Mouse (Mus musculus) MEL (cell line): Measurements from ENCODE around the gene Trmt10c. TPM values are rescaled to one million over a fixed set of nuclear protein-coding genes. Genes with fewer than 3 reads are reported as not detected.

Experiments
- DNase-seq: peaks from one replicate; pipeline ENCODE4 v3.0.0; 2011; ENCODE audit warnings: low read depth, low spot score
- H3K27ac ChIP-seq: 2 replicates; pipeline ENCODE4 v1.5.1; 2012; ENCODE audit warnings: low read depth, mild to moderate bottlenecking, control low read depth, low read length, moderate library complexity; ENCODE audit not compliant: control insufficient read depth
- H3K27me3 ChIP-seq, 2 experiments: fragments of 150-350 bp in 1 of 2; sonication (generic) in 1 of 2; 2 replicates each; pipeline ENCODE4 v1.6.1; 2012; ENCODE audit warnings: low read length in 2 of 2, mild to moderate bottlenecking in 2 of 2, improper control_type of control experiment in 1 of 2, moderate library complexity in 1 of 2; ENCODE audit not compliant: insufficient read depth in 2 of 2, control insufficient read depth in 1 of 2
- H3K36me3 ChIP-seq, 2 experiments: 2 replicates each; pipeline ENCODE4 v1.6.1; 2012 to 2014; ENCODE audit warnings: low read length in 2 of 2, improper control_type of control experiment in 1 of 2, inconsistent platforms in 1 of 2, mild to moderate bottlenecking in 1 of 2; ENCODE audit not compliant: insufficient read depth in 2 of 2, control insufficient read depth in 1 of 2
- H3K4me1 ChIP-seq, 2 experiments: fragments of 150-350 bp in 1 of 2; sonication (generic) in 1 of 2; 2 replicates each; pipeline ENCODE4 v1.6.1; 2012; ENCODE audit warnings: low read length in 2 of 2, improper control_type of control experiment in 1 of 2, mild to moderate bottlenecking in 1 of 2; ENCODE audit not compliant: insufficient read depth in 2 of 2, control insufficient read depth in 1 of 2
- H3K4me3 ChIP-seq, 2 experiments: fragments of 150-350 bp in 1 of 2; sonication (generic) in 1 of 2; 2 replicates each; pipeline ENCODE4 v1.5.1; 2012; ENCODE audit warnings: low read depth in 2 of 2, low read length in 2 of 2, mild to moderate bottlenecking in 2 of 2, moderate library complexity in 2 of 2, control low read depth in 1 of 2, improper control_type of control experiment in 1 of 2; ENCODE audit not compliant: control insufficient read depth in 1 of 2, insufficient read depth in 1 of 2
- H3K79me2 ChIP-seq: 2 replicates; pipeline ENCODE4 v1.6.1; 2012; ENCODE audit warnings: mild to moderate bottlenecking, low read length, moderate library complexity; ENCODE audit not compliant: control insufficient read depth, poor library complexity, insufficient read depth
- H3K9ac ChIP-seq: 2 replicates; pipeline ENCODE4 v1.6.1; 2012; ENCODE audit warnings: low read depth, mild to moderate bottlenecking, control low read depth, low read length, moderate library complexity; ENCODE audit not compliant: control insufficient read depth, poor library complexity, severe bottlenecking
- H3K9me3 ChIP-seq: fragments of 150-350 bp; sonication (generic); replicated peaks from 2 replicates; pipeline ENCODE4 v1.6.1; 2012; ENCODE audit warnings: mild to moderate bottlenecking, low read length, improper control_type of control experiment, moderate library complexity; ENCODE audit not compliant: insufficient read depth
- BHLHE40 ChIP-seq: IDR thresholded peaks from 2 replicates; pipeline ENCODE4 v1.6.1; 2012; ENCODE audit warnings: low read depth, mild to moderate bottlenecking, inconsistent platforms, low read length, improper control_type of control experiment, borderline replicate concordance
- CHD1 ChIP-seq: IDR thresholded peaks from 2 replicates; pipeline ENCODE4 v1.6.1; 2012; ENCODE audit warnings: low read depth, mild to moderate bottlenecking, inconsistent platforms, low read length, improper control_type of control experiment
- CHD2 ChIP-seq: IDR thresholded peaks from 2 replicates; pipeline ENCODE4 v1.6.1; 2011; ENCODE audit warnings: low read length, improper control_type of control experiment
- CTCF ChIP-seq, 3 experiments: IDR thresholded peaks in 2 of 3; conservative IDR thresholded peaks in 1 of 3; 2 replicates each; pipeline ENCODE4 v1.5.1; 2011 to 2012; ENCODE audit warnings: low read length in 3 of 3, low read depth in 2 of 3, mild to moderate bottlenecking in 2 of 3, improper control_type of control experiment in 1 of 3, inconsistent platforms in 1 of 3, mixed read lengths in 1 of 3, moderate library complexity in 1 of 3; ENCODE audit not compliant: control insufficient read depth in 1 of 3, insufficient read depth in 1 of 3, poor library complexity in 1 of 3, severe bottlenecking in 1 of 3
- E2F4 ChIP-seq: IDR thresholded peaks from 2 replicates; pipeline ENCODE4 v1.6.1; 2011; ENCODE audit warnings: low read depth, low read length, improper control_type of control experiment, borderline replicate concordance
- ELF1 ChIP-seq: IDR thresholded peaks from 2 replicates; pipeline ENCODE4 v1.6.1; 2014; ENCODE audit warnings: low read depth, mild to moderate bottlenecking, inconsistent platforms, low read length, improper control_type of control experiment, moderate library complexity
- EP300 ChIP-seq, 2 experiments: IDR thresholded peaks; 2 replicates each; pipeline ENCODE4 v1.6.1; 2011; ENCODE audit warnings: improper control_type of control experiment in 2 of 2, low read length in 2 of 2, low read depth in 1 of 2, mild to moderate bottlenecking in 1 of 2
- ETS1 ChIP-seq: IDR thresholded peaks from 2 replicates; pipeline ENCODE4 v1.6.1; 2012; ENCODE audit warnings: low read depth, mild to moderate bottlenecking, inconsistent platforms, low read length, improper control_type of control experiment, moderate library complexity
- GABPA ChIP-seq: IDR thresholded peaks from 2 replicates; pipeline ENCODE4 v1.6.1; 2012; ENCODE audit warnings: low read depth, mild to moderate bottlenecking, inconsistent platforms, low read length, improper control_type of control experiment, moderate library complexity
- GATA1 ChIP-seq: IDR thresholded peaks from 2 replicates; pipeline ENCODE4 v1.6.1; 2011; ENCODE audit warnings: low read depth, low read length, improper control_type of control experiment
- JUND ChIP-seq: IDR thresholded peaks from 2 replicates; pipeline ENCODE4 v1.6.1; 2011; ENCODE audit warnings: low read depth, mild to moderate bottlenecking, improper control_type of control experiment, low read length
- KAT2A ChIP-seq: conservative IDR thresholded peaks from 2 replicates; pipeline ENCODE4 v1.6.1; 2012; ENCODE audit warnings: low read depth, low read length, improper control_type of control experiment, inconsistent platforms
- MAFK ChIP-seq: IDR thresholded peaks from 2 replicates; pipeline ENCODE4 v1.6.1; 2011; ENCODE audit warnings: low read depth, mild to moderate bottlenecking, low read length, improper control_type of control experiment, borderline replicate concordance
- MAX ChIP-seq: IDR thresholded peaks from 2 replicates; pipeline ENCODE4 v1.6.1; 2011; ENCODE audit warnings: low read length, improper control_type of control experiment
- MAZ ChIP-seq: IDR thresholded peaks from 2 replicates; pipeline ENCODE4 v1.6.1; 2012; ENCODE audit warnings: low read depth, mild to moderate bottlenecking, inconsistent platforms, low read length, improper control_type of control experiment
- MEF2A ChIP-seq: IDR thresholded peaks from 2 replicates; pipeline ENCODE4 v1.6.1; 2014; ENCODE audit warnings: low read depth, mild to moderate bottlenecking, inconsistent platforms, low read length, improper control_type of control experiment; ENCODE audit not compliant: poor library complexity, insufficient replicate concordance, severe bottlenecking; ENCODE audit errors: extremely low read depth
- MYB ChIP-seq: IDR thresholded peaks from 2 replicates; pipeline ENCODE4 v1.6.1; 2011; ENCODE audit warnings: mild to moderate bottlenecking, low read depth, low read length, improper control_type of control experiment
- MYC ChIP-seq: IDR thresholded peaks from 2 replicates; pipeline ENCODE4 v1.6.1; 2011; ENCODE audit warnings: low read depth, mild to moderate bottlenecking, low read length, improper control_type of control experiment, moderate library complexity
- POLR2A ChIP-seq, 2 experiments: IDR thresholded peaks; 2 replicates each; pipeline ENCODE4 v1.6.1; 2011 to 2012; ENCODE audit warnings: low read length in 2 of 2, mild to moderate bottlenecking in 2 of 2, control low read depth in 1 of 2, improper control_type of control experiment in 1 of 2, low read depth in 1 of 2, moderate library complexity in 1 of 2; ENCODE audit not compliant: control insufficient read depth in 1 of 2, insufficient read depth in 1 of 2, poor library complexity in 1 of 2
- POLR2AphosphoS2 ChIP-seq: IDR thresholded peaks from 2 replicates; pipeline ENCODE4 v1.6.1; 2011; ENCODE audit warnings: low read length, improper control_type of control experiment
- RAD21 ChIP-seq: IDR thresholded peaks from 2 replicates; pipeline ENCODE4 v1.6.1; 2011; ENCODE audit warnings: mild to moderate bottlenecking, low read depth, low read length, improper control_type of control experiment
- RCOR1 ChIP-seq: IDR thresholded peaks from 2 replicates; pipeline ENCODE4 v1.6.1; 2012; ENCODE audit warnings: low read depth, mild to moderate bottlenecking, inconsistent platforms, low read length, improper control_type of control experiment
- SIN3A ChIP-seq: IDR thresholded peaks from 2 replicates; pipeline ENCODE4 v1.6.1; 2012; ENCODE audit warnings: low read length, improper control_type of control experiment, inconsistent platforms
- TAL1 ChIP-seq: IDR thresholded peaks from 2 replicates; pipeline ENCODE4 v1.6.1; 2012; ENCODE audit warnings: mild to moderate bottlenecking, inconsistent platforms, low read length, moderate library complexity, mixed read lengths
- UBTF ChIP-seq: IDR thresholded peaks from 2 replicates; pipeline ENCODE4 v1.6.1; 2012; ENCODE audit warnings: low read depth, mild to moderate bottlenecking, inconsistent platforms, low read length, improper control_type of control experiment, moderate library complexity, borderline replicate concordance; ENCODE audit not compliant: insufficient read depth
- USF1 ChIP-seq: IDR thresholded peaks from 2 replicates; pipeline ENCODE4 v1.6.1; 2014; ENCODE audit warnings: low read depth, mild to moderate bottlenecking, inconsistent platforms, low read length, improper control_type of control experiment, moderate library complexity
- USF2 ChIP-seq, 2 experiments: IDR thresholded peaks; 2 replicates each; pipeline ENCODE4 v1.6.1; 2011 to 2012; ENCODE audit warnings: improper control_type of control experiment in 2 of 2, low read length in 2 of 2, borderline replicate concordance in 1 of 2, inconsistent platforms in 1 of 2, low read depth in 1 of 2, mild to moderate bottlenecking in 1 of 2; ENCODE audit not compliant: insufficient read depth in 1 of 2
- ZNF384 ChIP-seq: IDR thresholded peaks from 2 replicates; pipeline ENCODE4 v1.6.1; 2012; ENCODE audit warnings: low read depth, mild to moderate bottlenecking, inconsistent platforms, low read length, improper control_type of control experiment
- polyA plus RNA-seq, 2 experiments: library from polyadenylated mRNA; stranded (reverse) in 1 of 2; unstranded in 1 of 2; fragments of >175 nt in 1 of 2; fragments of >200 nt in 1 of 2; gene quantifications; 2 replicates each; pipeline versions ENCODE4 v1.2.1 to v1.2.4; 2012; ENCODE audit warnings: low replicate concordance in 2 of 2, low read depth in 1 of 2; ENCODE audit not compliant: insufficient read length in 2 of 2, insufficient read depth in 1 of 2, missing spikeins in 1 of 2
- total RNA-seq: library from RNA; depleted of rRNA; stranded (reverse); fragments of 300-350 nt; gene quantifications from 2 replicates; pipeline ENCODE4 v1.2.3, GENCODE M21; 2012

Gene Trmt10c
- total and polyA plus RNA-seq, 3 experiments, result 16.5 to 48.5 (median 32.3) TPM

- peaks cover 14 to 28% of the 10 kb centered on the region in 2 experiments for H3K36me3 ChIP-seq
- no peak for TF ChIP-seq BHLHE40
- no peak for TF ChIP-seq EP300 (IDR thresholded peaks at IDR 0.05; ENCODE audit: low read depth in 1 of 2, low read length in 2 of 2)
- no peak for TF ChIP-seq MAFK
- no peak for TF ChIP-seq ELF1
- no peak for TF ChIP-seq MAX
- TF ChIP-seq POLR2AphosphoS2, result no peak
- TF ChIP-seq CHD2, result no peak
- no peak for TF ChIP-seq GABPA
- no peak for TF ChIP-seq TAL1
- no peak for TF ChIP-seq GATA1
- no peak for TF ChIP-seq MYB
- no peak for TF ChIP-seq JUND
- TF ChIP-seq RAD21, result no peak
- no peak for TF ChIP-seq MEF2A
- no peak for TF ChIP-seq MYC
- TF ChIP-seq CHD1, result no peak
- TF ChIP-seq UBTF, result no peak
- no peak for TF ChIP-seq SIN3A
- no peak for TF ChIP-seq CTCF (IDR thresholded peaks at IDR 0.05 in 2 of 3, conservative IDR thresholded peaks at IDR 0.05 in 1 of 3; ENCODE audit: control insufficient read depth in 1 of 3, insufficient read depth in 1 of 3, low read depth in 2 of 3, low read length in 3 of 3, poor library complexity in 1 of 3, severe bottlenecking in 1 of 3)
- TF ChIP-seq, all 39 proteins: peak for 0
- peak overlapping the region; percentile 93 to 95 for H3K4me3 ChIP-seq
- no peak overlapping the region for H3K27ac ChIP-seq
- peaks cover 0 to 6% of the 10 kb centered on the region in 2 experiments; a peak in 1 of 4 replicates for H3K4me1 ChIP-seq
- no peaks in the 10 kb centered on the region for H3K27me3 ChIP-seq
- no peaks in the 10 kb centered on the region for H3K9me3 ChIP-seq
- H3K9ac ChIP-seq, result peak overlapping the region; percentile 96
- peaks cover 32% of the 10 kb centered on the region for H3K79me2 ChIP-seq
- DNase-seq, result peak; percentile 59
Measured at GRCm38 (mm10) chr16:56036501-56036900, 1.1 kb downstream of the Trmt10c start.

- H3K9me3 ChIP-seq, result no peaks in the 10 kb centered on the region
- TF ChIP-seq TAL1, result no peak
- TF ChIP-seq RCOR1, result no peak
- no peak for TF ChIP-seq BHLHE40
- no peak for TF ChIP-seq USF2 (IDR thresholded peaks at IDR 0.05; ENCODE audit: borderline replicate concordance in 1 of 2, insufficient read depth in 1 of 2, low read depth in 1 of 2, low read length in 2 of 2)
- no peak for TF ChIP-seq UBTF
- no peak for TF ChIP-seq MYC
- no peak for TF ChIP-seq GABPA
- no peak for TF ChIP-seq POLR2A (IDR thresholded peaks at IDR 0.05; ENCODE audit: control insufficient read depth in 1 of 2, insufficient read depth in 1 of 2, low read depth in 1 of 2, low read length in 2 of 2, poor library complexity in 1 of 2)
- TF ChIP-seq USF1, result no peak
- TF ChIP-seq MEF2A, result no peak
- no peak for TF ChIP-seq KAT2A
- no peak for TF ChIP-seq SIN3A
- TF ChIP-seq ETS1, result no peak
- no peak for TF ChIP-seq POLR2AphosphoS2
- no peak for TF ChIP-seq MAZ
- no peak for TF ChIP-seq ZNF384
- TF ChIP-seq E2F4, result no peak
- TF ChIP-seq, all 39 proteins: peak for 0
- Histone ChIP-seq H3K9ac (no peak overlapping the region), H3K27me3 (no peaks in the 10 kb centered on the region), H3K4me1 (peaks cover 0 to 6% of the 10 kb centered on the region in 2 experiments; a peak in 1 of 4 replicates), H3K27ac (no peak overlapping the region), H3K4me3 (no peak overlapping the region), H3K36me3 (peaks cover 14 to 36% of the 10 kb centered on the region in 2 experiments), H3K79me2 (peaks cover 39% of the 10 kb centered on the region)
- DNase-seq, result no peak
Measured at GRCm38 (mm10) chr16:56034566-56034965, 3.1 kb downstream of the Trmt10c start.
